Mouse (Mus musculus) limb, embryonic 11.5 days (tissue): Measurements from ENCODE around the gene 2810004N23Rik. TPM values are rescaled to one million over a fixed set of nuclear protein-coding genes. Genes with fewer than 3 reads are reported as not detected.

Experiments
- ATAC-seq: fragments of 200-750 bp; cut with Nextera tagmentation; 2 replicates; pipeline ENCODE4 v1.8.0; 2017; ENCODE audit warnings: low read depth; ENCODE audit not compliant: insufficient number of reproducible peaks, low FRiP score, low TSS enrichment
- DNase-seq: peaks from one replicate; pipeline ENCODE4 v3.0.0-alpha.2; 2015; ENCODE audit warnings: low spot score
- H3K27ac ChIP-seq: fragments of 300-500 bp; sonication (generic); replicated peaks from 2 replicates; pipeline ENCODE4 v1.5.1; 2014; ENCODE audit warnings: low read depth, mild to moderate bottlenecking, low read length
- H3K27me3 ChIP-seq: fragments of 300-500 bp; sonication (generic); 2 replicates; pipeline ENCODE4 v1.6.1; 2014; ENCODE audit warnings: mild to moderate bottlenecking, low read length, mixed read lengths; ENCODE audit not compliant: control insufficient read depth, insufficient read depth
- H3K36me3 ChIP-seq: fragments of 300-500 bp; sonication (generic); 2 replicates; pipeline ENCODE4 v1.6.1; 2014; ENCODE audit warnings: mild to moderate bottlenecking, low read length, moderate library complexity, mixed read lengths; ENCODE audit not compliant: control insufficient read depth, insufficient read depth
- H3K4me1 ChIP-seq: fragments of 300-500 bp; sonication (generic); 2 replicates; pipeline ENCODE4 v1.6.1; 2014; ENCODE audit warnings: low read length, mixed read lengths; ENCODE audit not compliant: control insufficient read depth, insufficient read depth
- H3K4me2 ChIP-seq: fragments of 300-500 bp; sonication (generic); 2 replicates; pipeline ENCODE4 v1.6.1; 2014; ENCODE audit warnings: low read depth, mild to moderate bottlenecking, moderate library complexity; ENCODE audit not compliant: severe bottlenecking
- H3K4me3 ChIP-seq: fragments of 300-500 bp; sonication (generic); 2 replicates; pipeline ENCODE4 v1.5.1; 2014; ENCODE audit warnings: low read depth, low read length
- H3K9ac ChIP-seq: fragments of 300-500 bp; sonication (generic); 2 replicates; pipeline ENCODE4 v1.6.1; 2014; ENCODE audit warnings: mild to moderate bottlenecking, low read length
- H3K9me3 ChIP-seq: fragments of 300-500 bp; sonication (generic); 2 replicates; pipeline ENCODE4 v1.6.1; 2016; ENCODE audit warnings: low read length; ENCODE audit not compliant: control insufficient read depth
- WGBS: fragments of 180-500 bp; shearing (Covaris S2); extraction: QIAGEN DNeasy Blood & Tissue Kit; methylation state at CpG from one replicate; pipeline ENCODE4 v1.1.7; 2014; 5-methylcytosine and 5-hydroxymethylcytosine counted together
- polyA plus RNA-seq: library from polyadenylated mRNA; unstranded; fragments of >200 nt; fragmentation: Nextera tagmentation; extraction: Ambion mirVana; gene quantifications from 2 replicates; pipeline ENCODE4 v1.2.1, GENCODE M21; 2014

Gene 2810004N23Rik
- polyA plus RNA-seq, 1 experiment from 2014 or later: 58.9 TPM

DNA sequence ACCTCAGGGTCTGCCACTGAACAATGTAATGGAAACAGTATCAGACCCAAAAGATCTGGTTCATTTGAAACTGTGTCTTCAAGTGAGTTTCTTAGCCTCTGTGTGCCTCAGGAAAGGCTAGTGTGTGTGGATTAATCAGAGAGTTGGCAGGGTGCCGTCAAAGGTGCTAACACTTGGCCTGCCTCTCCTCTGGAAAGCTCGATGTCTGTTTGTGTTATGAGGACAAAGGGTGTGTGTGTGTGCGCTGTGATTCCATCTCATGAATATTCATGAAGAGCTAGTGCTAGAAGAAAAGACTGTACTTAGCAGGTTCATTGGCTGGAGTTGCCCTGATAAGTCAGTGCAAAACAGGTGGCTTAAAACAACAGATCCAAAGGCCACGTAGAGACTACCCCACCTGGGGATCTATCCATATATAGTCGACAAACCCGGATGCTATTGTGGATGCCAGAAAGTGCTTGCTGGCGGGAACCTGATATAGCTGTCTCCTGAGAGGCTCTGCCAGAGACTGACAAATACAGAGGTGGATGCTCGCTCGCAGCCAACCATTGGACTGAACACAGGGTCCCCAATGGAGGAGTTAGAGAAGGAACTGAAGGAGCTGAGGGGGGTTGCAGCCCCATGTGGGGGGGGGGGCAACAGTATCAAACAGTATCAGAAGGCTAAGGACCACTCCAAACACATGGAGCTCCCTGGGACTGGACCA is 52.1 kb downstream of the 2810004N23Rik start:
- 56% methylated on average over 9 of the region's 9 CpGs for whole genome bisulfite sequencing
- no peak for ATAC-seq
- no peak overlapping the region for H3K9ac ChIP-seq

DNA sequence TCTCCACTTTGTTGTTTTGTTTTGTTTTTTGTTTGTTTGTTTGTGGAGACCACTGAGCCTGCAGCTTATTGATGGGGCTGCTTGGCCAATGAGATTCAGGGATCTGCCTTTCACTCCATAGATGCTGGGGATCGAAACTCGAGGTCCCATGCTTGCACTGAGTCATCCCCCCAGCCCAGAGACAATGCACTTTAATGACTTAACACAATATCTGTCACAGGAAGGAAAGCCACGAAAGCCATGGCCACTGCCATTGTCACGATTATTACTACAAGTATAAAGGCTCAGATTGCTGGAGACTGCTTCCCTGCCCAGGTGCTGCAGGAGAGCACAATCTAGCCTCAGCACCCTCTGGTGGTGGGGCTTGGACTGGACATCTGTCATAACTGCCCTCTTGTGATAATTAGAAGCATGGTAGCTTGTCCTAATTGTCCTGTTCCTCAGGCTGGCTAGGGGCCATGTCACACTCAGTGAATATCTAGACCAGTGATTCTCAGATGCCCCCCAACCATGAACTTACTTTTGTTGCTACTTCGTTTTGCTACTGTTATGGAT is 52.8 kb downstream of the 2810004N23Rik start:
- H3K27ac ChIP-seq: no peak overlapping the region
- H3K36me3 ChIP-seq: no peaks in the 10 kb centered on the region
- no peaks in the 10 kb centered on the region for H3K27me3 ChIP-seq
- no peak overlapping the region for H3K4me2 ChIP-seq
- no peaks in the 10 kb centered on the region for H3K4me1 ChIP-seq
- ATAC-seq (no peak), DNase-seq (no peak)
- H3K4me3 ChIP-seq: no peak overlapping the region
- WGBS: 68% methylated on average over 5 of the region's 5 CpGs
- no peaks in the 10 kb centered on the region for H3K9me3 ChIP-seq
- no peak overlapping the region for H3K9ac ChIP-seq

More for the DNA sequence above, 52.1 kb downstream of the 2810004N23Rik start:
- H3K4me1 ChIP-seq: no peaks in the 10 kb centered on the region
- no peaks in the 10 kb centered on the region for H3K27me3 ChIP-seq
- no peak overlapping the region for H3K4me2 ChIP-seq
- no peaks in the 10 kb centered on the region for H3K36me3 ChIP-seq
- H3K4me3 ChIP-seq: no peak overlapping the region
- H3K27ac ChIP-seq: no peak overlapping the region
- DNase-seq: no peak
- no peaks in the 10 kb centered on the region for H3K9me3 ChIP-seq

DNA sequence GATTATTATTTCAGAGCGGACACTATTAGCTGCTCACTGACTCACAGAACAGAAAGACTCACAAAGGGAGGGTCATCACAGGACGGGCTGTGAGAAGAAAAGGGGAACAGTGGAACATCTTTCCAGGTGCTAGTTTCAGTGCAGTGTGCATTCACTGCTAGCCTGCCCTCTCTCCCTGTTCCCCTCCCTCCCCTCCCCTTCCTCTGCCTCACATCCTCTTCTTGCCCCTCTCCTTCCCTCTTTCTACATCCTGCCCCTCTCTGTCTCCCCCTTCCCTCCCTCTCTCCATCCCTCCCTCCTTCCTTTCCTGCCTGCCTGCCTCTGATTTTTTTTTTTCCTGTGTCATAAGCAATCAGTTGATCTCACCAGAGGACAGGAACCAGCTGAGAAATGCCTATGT is 53.5 kb downstream of the 2810004N23Rik start:
- no peaks in the 10 kb centered on the region for H3K9me3 ChIP-seq
- 69% methylated on average over 2 of the region's 2 CpGs for WGBS
- H3K36me3 ChIP-seq: no peaks in the 10 kb centered on the region
- H3K27me3 ChIP-seq: no peaks in the 10 kb centered on the region
- H3K27ac ChIP-seq: no peak overlapping the region
- no peak overlapping the region for H3K4me2 ChIP-seq
- H3K4me3 ChIP-seq: no peak overlapping the region
- no peaks in the 10 kb centered on the region for H3K4me1 ChIP-seq
- no peak overlapping the region for H3K9ac ChIP-seq
- ATAC-seq: no peak
- DNase-seq: no peak

DNA sequence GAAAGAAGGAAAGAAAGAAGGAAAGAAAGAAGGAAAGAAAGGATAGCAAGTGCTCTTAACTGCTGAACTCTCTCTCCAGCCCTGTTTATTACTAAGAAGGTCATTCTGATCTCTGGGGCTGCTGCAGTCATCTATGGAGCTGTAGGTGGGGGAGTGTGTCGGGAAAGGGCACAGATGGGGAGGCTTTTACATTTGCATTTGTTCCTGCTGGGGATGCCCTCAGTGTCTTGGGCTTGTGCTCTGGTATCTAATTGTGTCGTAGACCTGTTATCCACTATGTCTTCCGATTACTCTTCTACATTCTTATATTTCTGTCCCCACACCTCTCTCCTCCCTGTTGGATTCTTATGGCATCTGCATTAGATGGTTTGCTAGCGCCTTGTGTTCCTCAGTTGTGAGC is 56.9 kb downstream of the 2810004N23Rik start:
- H3K9me3 ChIP-seq: no peaks in the 10 kb centered on the region
- H3K9ac ChIP-seq: no peak overlapping the region
- ATAC-seq: no peak
- H3K36me3 ChIP-seq: no peaks in the 10 kb centered on the region
- no peak overlapping the region for H3K27ac ChIP-seq
- DNase-seq: no peak
- H3K27me3 ChIP-seq: no peaks in the 10 kb centered on the region
- H3K4me1 ChIP-seq: no peaks in the 10 kb centered on the region
- H3K4me2 ChIP-seq: no peak overlapping the region
- 81% methylated on average over 4 of the region's 4 CpGs for WGBS
- no peak overlapping the region for H3K4me3 ChIP-seq

DNA sequence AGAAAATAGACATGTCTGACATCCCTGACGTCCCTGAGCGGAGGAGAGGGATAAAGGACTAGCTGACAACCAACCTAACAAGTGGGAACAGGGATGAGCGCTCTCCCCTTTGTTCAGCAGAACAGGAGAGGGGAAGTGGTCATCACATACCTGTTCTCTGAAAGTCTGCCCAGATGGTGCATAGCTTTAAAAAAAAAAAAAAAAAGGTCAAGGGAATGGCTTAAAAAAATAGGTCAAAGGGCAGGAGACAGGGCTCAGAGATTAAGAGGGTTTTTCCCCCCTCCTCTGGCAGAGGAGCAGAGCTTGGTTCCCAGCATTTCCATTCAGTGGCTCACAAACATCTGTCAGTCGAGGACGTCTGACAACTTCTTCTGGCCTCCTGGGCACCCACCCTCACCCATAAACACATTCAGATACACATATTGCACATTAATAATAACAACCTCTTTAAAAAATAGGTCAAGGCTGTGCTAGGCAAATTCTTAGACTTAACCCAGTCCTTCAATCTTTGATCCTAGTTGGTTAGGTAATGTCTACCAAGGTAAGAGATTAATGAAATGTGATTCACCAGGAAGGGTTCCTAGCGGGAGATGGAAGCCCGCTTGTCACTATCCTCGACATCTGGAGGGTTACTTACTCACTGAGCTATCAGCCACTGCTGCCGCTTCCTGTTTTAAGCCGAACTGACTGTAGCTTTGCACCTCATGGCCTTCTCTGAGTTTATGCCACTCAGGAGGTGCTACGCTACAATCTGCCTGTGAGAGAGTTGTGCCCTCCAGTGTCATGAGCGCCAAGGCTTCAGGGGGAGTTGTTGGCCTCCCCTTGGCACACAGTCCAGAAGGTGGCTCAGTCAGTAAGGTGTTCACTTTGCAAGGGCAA is 58.9 kb downstream of the 2810004N23Rik start:
- 70% methylated on average over 12 of the region's 12 CpGs for WGBS
- H3K9ac ChIP-seq: no peak overlapping the region
- no peak overlapping the region for H3K4me3 ChIP-seq
- H3K27ac ChIP-seq: no peak overlapping the region
- no peak overlapping the region for H3K4me2 ChIP-seq
- ATAC-seq (no peak), DNase-seq (no peak)
- H3K4me1 ChIP-seq: no peaks in the 10 kb centered on the region
- H3K27me3 ChIP-seq: no peaks in the 10 kb centered on the region
- H3K36me3 ChIP-seq: no peaks in the 10 kb centered on the region
- H3K9me3 ChIP-seq: no peaks in the 10 kb centered on the region

DNA sequence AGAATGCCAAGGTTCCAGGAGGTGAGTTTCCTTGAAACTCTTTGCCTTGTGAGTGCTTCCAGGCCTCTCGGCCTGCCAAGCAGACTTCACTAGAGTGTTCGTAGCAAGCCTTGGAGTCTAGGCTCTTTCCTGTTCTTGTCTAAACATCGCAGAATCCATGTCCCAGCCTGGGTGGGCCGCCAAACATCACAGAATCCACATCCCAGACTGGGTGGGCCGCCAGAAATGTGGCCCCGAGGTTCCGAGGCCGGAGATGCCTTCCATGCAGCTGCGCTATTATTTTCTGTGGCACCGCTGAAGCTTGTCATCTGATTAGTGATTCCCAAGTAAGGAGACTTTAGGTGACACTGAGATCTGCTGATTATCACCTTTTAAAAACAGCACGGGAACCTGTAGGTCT is 62.4 kb downstream of the 2810004N23Rik start:
- H3K27me3 ChIP-seq: peaks cover 16% of the 10 kb centered on the region
- DNase-seq (no peak), ATAC-seq (no peak)
- H3K9me3 ChIP-seq: no peaks in the 10 kb centered on the region
- H3K36me3 ChIP-seq: no peaks in the 10 kb centered on the region
- H3K4me2 ChIP-seq: no peak overlapping the region
- H3K9ac ChIP-seq: no peak overlapping the region
- no peaks in the 10 kb centered on the region for H3K4me1 ChIP-seq
- H3K27ac ChIP-seq: no peak overlapping the region
- no peak overlapping the region for H3K4me3 ChIP-seq
- 33% methylated on average over 11 of the region's 11 CpGs for WGBS

DNA sequence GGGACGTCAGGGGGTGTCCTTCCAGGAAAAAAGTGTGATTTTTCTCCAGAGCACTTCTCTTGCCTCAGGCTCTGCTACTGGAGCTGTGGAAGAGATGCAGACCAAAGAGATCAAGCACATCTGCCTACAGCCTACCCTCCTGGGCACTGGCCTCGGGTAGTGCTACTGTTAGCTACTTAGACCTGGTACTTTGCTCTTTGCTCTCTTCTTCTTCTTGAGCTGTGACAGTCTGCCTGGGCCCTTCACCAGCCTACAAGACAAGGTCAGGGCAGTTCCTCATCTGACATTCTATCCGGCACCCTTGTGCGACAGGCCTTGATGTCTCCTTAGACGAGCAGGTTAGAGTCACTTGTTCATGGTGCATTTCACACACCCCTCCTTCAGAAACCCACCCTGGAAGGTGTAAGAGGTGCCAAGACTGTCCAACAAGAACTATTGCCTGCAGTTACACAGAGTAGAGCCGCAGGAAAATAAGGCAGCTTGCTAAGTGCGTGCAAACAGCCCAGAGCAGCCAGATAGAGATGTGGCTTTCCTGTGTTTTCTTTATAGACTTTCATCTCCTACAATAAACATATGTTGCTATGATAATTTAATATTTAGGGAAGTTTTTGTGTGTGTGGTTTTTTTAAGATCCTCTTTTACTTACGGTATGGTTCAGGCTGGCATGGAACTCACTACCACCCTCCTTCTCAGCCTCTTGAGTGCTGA is 67.0 kb downstream of the 2810004N23Rik start:
- no peak overlapping the region for H3K4me2 ChIP-seq
- peaks cover 62% of the 10 kb centered on the region for H3K27me3 ChIP-seq
- no peaks in the 10 kb centered on the region; the same call in 1 of the 2 replicates for H3K36me3 ChIP-seq
- H3K9ac ChIP-seq: no peak overlapping the region
- peaks cover 16% of the 10 kb centered on the region; the same call in 1 of the 2 replicates for H3K4me1 ChIP-seq
- WGBS: 64% methylated on average over 8 of the region's 8 CpGs
- ATAC-seq (no peak), DNase-seq (no peak)
- no peaks in the 10 kb centered on the region for H3K9me3 ChIP-seq
- H3K4me3 ChIP-seq: no peak overlapping the region
- H3K27ac ChIP-seq: no peak overlapping the region

DNA sequence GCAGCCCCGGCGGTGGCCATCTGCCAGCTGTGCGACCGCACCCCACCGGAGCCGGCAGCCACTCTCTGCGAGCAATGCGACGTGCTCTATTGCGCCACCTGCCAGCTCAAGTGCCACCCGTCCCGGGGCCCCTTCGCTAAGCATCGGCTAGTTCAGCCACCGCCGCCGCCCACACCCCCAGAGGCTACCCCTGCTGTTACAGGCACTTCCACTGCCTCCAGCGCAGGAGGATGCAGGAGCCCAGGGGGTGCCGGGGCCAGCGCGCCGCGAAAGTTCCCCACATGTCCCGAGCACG is 68.5 kb downstream of the 2810004N23Rik start:
- Histone ChIP-seq H3K4me1 (peaks cover 16% of the 10 kb centered on the region; the same call in 1 of the 2 replicates), H3K9ac (no peak overlapping the region), H3K9me3 (no peaks in the 10 kb centered on the region), H3K4me3 (peak overlapping the region; percentile 53), H3K4me2 (peak overlapping the region; percentile 100), H3K36me3 (no peaks in the 10 kb centered on the region; the same call in 1 of the 2 replicates), H3K27me3 (peaks cover 63% of the 10 kb centered on the region), H3K27ac (no peak overlapping the region)
- peak; percentile 66 for DNase-seq
- WGBS: under 1% methylated on average over 25 of the region's 25 CpGs
- no peak for ATAC-seq
